In the genomic region with DNA sequence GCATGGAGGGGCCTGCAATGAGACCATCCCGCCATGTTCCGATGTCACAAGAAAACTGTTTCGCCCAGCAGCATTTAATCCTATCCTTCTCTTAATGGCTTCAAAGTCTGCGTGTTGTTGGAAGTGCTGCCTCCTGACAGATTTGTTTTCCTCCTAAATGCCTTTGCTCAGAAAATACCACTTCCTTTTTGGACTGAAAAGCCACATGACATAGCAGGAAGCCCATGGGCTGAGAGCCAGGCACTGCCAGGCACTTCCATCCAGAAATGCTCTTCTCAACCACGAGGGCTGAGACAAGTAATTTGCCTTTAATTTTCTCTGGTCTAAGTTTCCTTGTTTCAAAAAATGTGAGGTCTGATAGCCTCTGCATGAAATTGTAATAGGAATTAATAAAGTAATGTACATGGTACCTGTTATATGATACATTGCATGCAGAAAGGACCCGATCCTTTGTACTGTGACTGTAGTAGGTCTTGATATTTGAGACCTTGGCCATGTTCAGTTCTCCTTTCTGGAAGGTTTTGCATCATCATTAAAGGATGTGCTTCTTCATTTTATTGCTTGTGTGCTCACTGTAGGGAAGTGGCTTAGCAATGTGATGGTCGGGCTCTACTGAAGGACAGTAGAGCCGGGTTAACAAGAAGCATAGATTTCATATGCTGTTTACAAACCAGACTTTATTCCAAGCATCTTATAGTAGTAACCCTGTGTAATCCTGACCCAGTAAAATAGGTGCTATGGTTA, we compare ENCODE assay signal across 12 mouse cellular contexts.
A peak's percentile ranks its signal among the peaks of the same experiment; 100 is the strongest.
DNase-seq lines count a peak whose midpoint lies in the region; ATAC-seq and TF ChIP-seq lines count a peak whose summit lies in the region.
"Had no signal": no experiment of that assay in that cellular context is flagged by ENCODE, and none has a peak within 500 bp of the region (broad histone marks: within the 10 kb centered on the region; RNA-seq: fewer than 3 reads in every experiment).

No protein-coding gene starts in this region.

- no peak for DNase-seq in forebrain, embryonic 10.5 days (ENCODE audit: extremely low spot score, low spot score)
- peak; percentile 53 for DNase-seq in layer of hippocampus, adult 9-11 months
- DNase-seq in layer of hippocampus, postnatal 36 days: no peak
- peak; percentile 54 for DNase-seq in brain, embryonic 14.5 days (ENCODE audit: low read depth)
- no peak for DNase-seq in hindbrain, embryonic 11.5 days (ENCODE audit: low spot score)
- DNase-seq in retina, embryonic 14.5 days (ENCODE audit: low spot score): no peak
- DNase-seq: right cerebral cortex, postnatal 25 days; thymus, adult 2 months had no signal

- 73% methylated on average over 8 of the region's 8 CpGs for WGBS in forebrain, embryonic 16.5 days
- WGBS in forebrain, embryonic 10.5 days: 92% methylated on average over 8 of the region's 8 CpGs
- 89% methylated on average over 8 of the region's 8 CpGs for WGBS in hindbrain, embryonic 11.5 days

- no peaks in the 10 kb centered on the region for H3K9me3 ChIP-seq in forebrain, embryonic 16.5 days (ENCODE audit: control insufficient read depth, low read length)
- no peaks in the 10 kb centered on the region for H3K9me3 ChIP-seq in forebrain, embryonic 10.5 days
- no peaks in the 10 kb centered on the region for H3K9me3 ChIP-seq in hindbrain, embryonic 11.5 days (ENCODE audit: control insufficient read depth, low read length)

- no peaks in the 10 kb centered on the region for H3K36me3 ChIP-seq in forebrain, embryonic 16.5 days (ENCODE audit: control insufficient read depth, insufficient read depth)
- H3K36me3 ChIP-seq in forebrain, embryonic 10.5 days (replicated peaks): no peaks in the 10 kb centered on the region
- no peaks in the 10 kb centered on the region for H3K36me3 ChIP-seq in hindbrain, embryonic 11.5 days (ENCODE audit: control insufficient read depth, insufficient read depth, low read length)
- H3K36me3 ChIP-seq: limb, embryonic 13.5 days had no signal

- TF ChIP-seq POLR2A in brain, embryonic 14.5 days (IDR thresholded peaks at IDR 0.05; ENCODE audit: borderline replicate concordance, extremely low read depth, insufficient read depth, insufficient read length, poor library complexity, severe bottlenecking): no peak

- 0 out of 2 replicates have a peak, but pooled peaks have one; percentile 26 for ATAC-seq in forebrain, embryonic 16.5 days
- peak; percentile 97 for ATAC-seq in granulocyte monocyte progenitor cell, adult 5-6 weeks (replicated peaks; ENCODE audit: poor library complexity, severe bottlenecking)
- no peak for ATAC-seq in hindbrain, embryonic 11.5 days (ENCODE audit: low FRiP score)
- ATAC-seq: midbrain, embryonic 16.5 days had no signal

- TF ChIP-seq CTCF in brain, embryonic 14.5 days (IDR thresholded peaks at IDR 0.05; ENCODE audit: borderline replicate concordance, extremely low read depth, insufficient read depth, insufficient read length): no peak

- no peak overlapping the region for H3K27ac ChIP-seq in forebrain, embryonic 16.5 days (ENCODE audit: low read length)
- H3K27ac ChIP-seq in forebrain, embryonic 10.5 days: no peak overlapping the region
- no peak overlapping the region for H3K27ac ChIP-seq in hindbrain, embryonic 11.5 days (ENCODE audit: low read depth, low read length)
- H3K27ac ChIP-seq: limb, embryonic 13.5 days had no signal

- no peaks in the 10 kb centered on the region for H3K27me3 ChIP-seq in forebrain, embryonic 16.5 days (replicated peaks; ENCODE audit: control insufficient read depth, insufficient read depth, low read length)
- H3K27me3 ChIP-seq in forebrain, embryonic 10.5 days (ENCODE audit: poor library complexity, severe bottlenecking): no peaks in the 10 kb centered on the region
- H3K27me3 ChIP-seq in hindbrain, embryonic 11.5 days (ENCODE audit: control insufficient read depth, insufficient read depth, low read length): no peaks in the 10 kb centered on the region
- H3K27me3 ChIP-seq: limb, embryonic 13.5 days had no signal

- H3K9ac ChIP-seq in forebrain, embryonic 16.5 days (replicated peaks; ENCODE audit: low read depth, low read length): no peak overlapping the region
- no peak overlapping the region for H3K9ac ChIP-seq in hindbrain, embryonic 11.5 days (ENCODE audit: low read depth, low read length)
- H3K9ac ChIP-seq: limb, embryonic 13.5 days had no signal

- no peak overlapping the region for H3K4me3 ChIP-seq in forebrain, embryonic 16.5 days (replicated peaks; ENCODE audit: low read length)
- H3K4me3 ChIP-seq in forebrain, embryonic 10.5 days: no peak overlapping the region
- no peak overlapping the region for H3K4me3 ChIP-seq in hindbrain, embryonic 11.5 days (ENCODE audit: low read depth, low read length)
- H3K4me3 ChIP-seq: limb, embryonic 13.5 days had no signal

- H3K4me2 ChIP-seq in forebrain, embryonic 16.5 days (ENCODE audit: low read length): no peak overlapping the region
- H3K4me2 ChIP-seq in hindbrain, embryonic 11.5 days (replicated peaks; ENCODE audit: low read depth, low read length): no peak overlapping the region
- H3K4me2 ChIP-seq: limb, embryonic 13.5 days had no signal

- H3K4me1 ChIP-seq in forebrain, embryonic 16.5 days (replicated peaks; ENCODE audit: control insufficient read depth, insufficient read depth, low read length): peaks cover 14% of the 10 kb centered on the region
- H3K4me1 ChIP-seq in forebrain, embryonic 10.5 days: peaks cover 8% of the 10 kb centered on the region
- no peaks in the 10 kb centered on the region for H3K4me1 ChIP-seq in hindbrain, embryonic 11.5 days (replicated peaks; ENCODE audit: control insufficient read depth, insufficient read depth, low read length)

Comparison
In these comparisons a context has a peak if more than half of its experiments do, and no peak if none do; other contexts are left out.
1. DNase-seq: peak in layer of hippocampus, adult 9-11 months (single experiment) and brain, embryonic 14.5 days (single experiment); none in forebrain, embryonic 10.5 days (single experiment), layer of hippocampus, postnatal 36 days (0 of 2), hindbrain, embryonic 11.5 days (single experiment) and retina, embryonic 14.5 days (single experiment).